Mouse (Mus musculus) heart, postnatal 0 days (tissue): ENCODE results near the gene Atxn1.

Experiments used
- CTCF ChIP-seq: IDR thresholded peaks from 2 replicates; pipeline ENCODE4 v1.5.1; 2016; ENCODE audit warnings: antibody characterized with exemption, control low read depth, low read depth
- EP300 ChIP-seq: IDR thresholded peaks from 2 replicates; pipeline ENCODE4 v1.6.1; 2016; ENCODE audit warnings: antibody characterized with exemption, low read depth

GRCm38 (mm10) chr13:45613346-45613745 is 351.5 kb downstream of the Atxn1 start:
- TF ChIP-seq CTCF (peak; percentile 84), EP300 (no peak)
